Mouse (Mus musculus) CH12.LX (cell line): Measurements from ENCODE around the gene Bsdc1. TPM values are rescaled to one million over a fixed set of nuclear protein-coding genes. Genes with fewer than 3 reads are reported as not detected.

Source experiments
- DNase-seq: peaks from one replicate; pipeline ENCODE4 v3.0.0-alpha.2; 2013; ENCODE audit errors: extremely low read depth
- H3K27ac ChIP-seq: 2 replicates; pipeline ENCODE4 v1.5.1; 2012; ENCODE audit warnings: low read depth, mild to moderate bottlenecking, control low read depth, moderate library complexity; ENCODE audit not compliant: insufficient read depth
- H3K27me3 ChIP-seq: replicated peaks from 2 replicates; pipeline ENCODE3; 2012; ENCODE audit warnings: inconsistent platforms
- H3K36me3 ChIP-seq, 2 experiments: replicated peaks in 1 of 2; 2 replicates each; pipeline versions ENCODE3 to v1.6.1; 2012; ENCODE audit warnings: inconsistent platforms in 1 of 2, low read length in 1 of 2, mild to moderate bottlenecking in 1 of 2, mixed read lengths in 1 of 2, moderate library complexity in 1 of 2; ENCODE audit not compliant: control insufficient read depth in 1 of 2, insufficient read depth in 1 of 2
- H3K4me1 ChIP-seq, 2 experiments: 2 replicates each; pipeline ENCODE4 v1.6.1; 2012; ENCODE audit warnings: inconsistent platforms in 1 of 2, moderate library complexity in 1 of 2; ENCODE audit not compliant: insufficient read depth in 2 of 2, control insufficient read depth in 1 of 2
- H3K4me2 ChIP-seq: 2 replicates; pipeline ENCODE4 v1.6.1; 2012; ENCODE audit warnings: low read depth, mild to moderate bottlenecking, control low read depth; ENCODE audit not compliant: poor library complexity, insufficient read depth, severe bottlenecking
- H3K4me3 ChIP-seq, 3 experiments: fragments of 150-350 bp in 1 of 3; sonication (generic) in 1 of 3; replicated peaks in 1 of 3; 2 replicates each; pipeline versions ENCODE3 to v1.5.1; 2011 to 2012; ENCODE audit warnings: low read depth in 2 of 3, low read length in 2 of 3, mild to moderate bottlenecking in 2 of 3, moderate library complexity in 2 of 3, control low read depth in 1 of 3, improper control_type of control experiment in 1 of 3, inconsistent platforms in 1 of 3, mixed read lengths in 1 of 3; ENCODE audit not compliant: poor library complexity in 1 of 3
- H3K79me2 ChIP-seq: replicated peaks from 2 replicates; pipeline ENCODE4 v1.6.1; 2012; ENCODE audit warnings: mild to moderate bottlenecking, moderate library complexity; ENCODE audit not compliant: control insufficient read depth, poor library complexity, insufficient read depth, severe bottlenecking; ENCODE audit errors: extremely low read depth
- H3K9ac ChIP-seq: 2 replicates; pipeline ENCODE4 v1.6.1; 2012; ENCODE audit warnings: low read depth, mild to moderate bottlenecking, control low read depth, moderate library complexity; ENCODE audit not compliant: insufficient read depth
- H3K9me3 ChIP-seq: replicated peaks from 2 replicates; pipeline ENCODE3; 2012; ENCODE audit warnings: low read length, inconsistent platforms, mixed read lengths
- BHLHE40 ChIP-seq: IDR thresholded peaks from 2 replicates; pipeline ENCODE4 v1.6.1; 2011; ENCODE audit warnings: mild to moderate bottlenecking, low read depth, low read length, improper control_type of control experiment
- CHD1 ChIP-seq: IDR thresholded peaks from 2 replicates; pipeline ENCODE4 v1.6.1; 2012; ENCODE audit warnings: low read depth, low read length, improper control_type of control experiment, inconsistent platforms
- CHD2 ChIP-seq: IDR thresholded peaks from 2 replicates; pipeline ENCODE4 v1.6.1; 2011; ENCODE audit warnings: low read length, improper control_type of control experiment
- CTCF ChIP-seq, 2 experiments: IDR thresholded peaks in 1 of 2; conservative IDR thresholded peaks in 1 of 2; 2 replicates each; pipeline ENCODE4 v1.5.1; 2011 to 2012; ENCODE audit warnings: low read depth in 2 of 2, low read length in 2 of 2, improper control_type of control experiment in 1 of 2, inconsistent platforms in 1 of 2, mild to moderate bottlenecking in 1 of 2, moderate library complexity in 1 of 2
- E2F4 ChIP-seq: IDR thresholded peaks from 2 replicates; pipeline ENCODE4 v1.6.1; 2011; ENCODE audit warnings: low read depth, low read length, improper control_type of control experiment; ENCODE audit not compliant: insufficient replicate concordance
- ELF1 ChIP-seq: IDR thresholded peaks from 2 replicates; pipeline ENCODE4 v1.6.1; 2014; ENCODE audit warnings: low read depth, mild to moderate bottlenecking, inconsistent platforms, low read length, improper control_type of control experiment
- EP300 ChIP-seq: IDR thresholded peaks from 2 replicates; pipeline ENCODE4 v1.6.1; 2011; ENCODE audit warnings: low read length, improper control_type of control experiment
- GABPA ChIP-seq: IDR thresholded peaks from 2 replicates; pipeline ENCODE4 v1.6.1; 2012; ENCODE audit warnings: low read depth, low read length, improper control_type of control experiment, inconsistent platforms; ENCODE audit not compliant: insufficient replicate concordance
- HCFC1 ChIP-seq: IDR thresholded peaks from 2 replicates; pipeline ENCODE4 v1.6.1; 2012; ENCODE audit warnings: low read depth, mild to moderate bottlenecking, inconsistent platforms, low read length, improper control_type of control experiment
- JUN ChIP-seq: IDR thresholded peaks from 2 replicates; pipeline ENCODE4 v1.6.1; 2011; ENCODE audit warnings: low read depth, mild to moderate bottlenecking, low read length, improper control_type of control experiment, moderate library complexity; ENCODE audit not compliant: insufficient read depth
- JUND ChIP-seq: conservative IDR thresholded peaks from 2 replicates; pipeline ENCODE4 v1.6.1; 2011; ENCODE audit warnings: low read depth, low read length, improper control_type of control experiment
- KAT2A ChIP-seq: IDR thresholded peaks from 2 replicates; pipeline ENCODE4 v1.6.1; 2012; ENCODE audit warnings: low read length, improper control_type of control experiment, inconsistent platforms; ENCODE audit not compliant: insufficient replicate concordance
- MAFK ChIP-seq: IDR thresholded peaks from 2 replicates; pipeline ENCODE4 v1.6.1; 2011; ENCODE audit warnings: low read length, improper control_type of control experiment; ENCODE audit not compliant: insufficient replicate concordance
- MAX ChIP-seq: IDR thresholded peaks from 2 replicates; pipeline ENCODE4 v1.6.1; 2011; ENCODE audit warnings: low read length, improper control_type of control experiment
- MAZ ChIP-seq: IDR thresholded peaks from 2 replicates; pipeline ENCODE4 v1.6.1; 2012; ENCODE audit warnings: low read depth, mild to moderate bottlenecking, inconsistent platforms, low read length, improper control_type of control experiment, moderate library complexity
- MEF2A ChIP-seq: IDR thresholded peaks from 2 replicates; pipeline ENCODE4 v1.6.1; 2014; ENCODE audit warnings: low read depth, mild to moderate bottlenecking, inconsistent platforms, low read length, improper control_type of control experiment, borderline replicate concordance
- MXI1 ChIP-seq: IDR thresholded peaks from 2 replicates; pipeline ENCODE4 v1.6.1; 2011; ENCODE audit warnings: mild to moderate bottlenecking, low read depth, low read length, improper control_type of control experiment
- NELFE ChIP-seq: IDR thresholded peaks from 2 replicates; pipeline ENCODE4 v1.6.1; 2011; ENCODE audit warnings: low read depth, low read length, improper control_type of control experiment
- NRF1 ChIP-seq: IDR thresholded peaks from 2 replicates; pipeline ENCODE4 v1.6.1; 2014; ENCODE audit warnings: low read depth, mild to moderate bottlenecking, inconsistent platforms, low read length, improper control_type of control experiment, moderate library complexity
- PAX5 ChIP-seq: IDR thresholded peaks from 2 replicates; pipeline ENCODE4 v1.6.1; 2012; ENCODE audit warnings: low read length, inconsistent platforms, mixed read lengths
- POLR2A ChIP-seq: IDR thresholded peaks from 2 replicates; pipeline ENCODE4 v1.6.1; 2011; ENCODE audit warnings: low read depth, mild to moderate bottlenecking, improper control_type of control experiment, low read length
- POLR2AphosphoS2 ChIP-seq: IDR thresholded peaks from 2 replicates; pipeline ENCODE4 v1.6.1; 2011; ENCODE audit warnings: low read depth, low read length, improper control_type of control experiment
- RAD21 ChIP-seq: IDR thresholded peaks from 2 replicates; pipeline ENCODE4 v1.6.1; 2011; ENCODE audit warnings: low read depth, mild to moderate bottlenecking, low read length, improper control_type of control experiment, moderate library complexity
- RCOR1 ChIP-seq: conservative IDR thresholded peaks from 2 replicates; pipeline ENCODE4 v1.6.1; 2012; ENCODE audit warnings: low read depth, mild to moderate bottlenecking, inconsistent platforms, low read length, improper control_type of control experiment
- SIN3A ChIP-seq: IDR thresholded peaks from 2 replicates; pipeline ENCODE4 v1.6.1; 2012; ENCODE audit warnings: low read length, improper control_type of control experiment, inconsistent platforms
- SMC3 ChIP-seq: IDR thresholded peaks from 2 replicates; pipeline ENCODE4 v1.6.1; 2011; ENCODE audit warnings: low read depth, low read length, improper control_type of control experiment
- TBP ChIP-seq: conservative IDR thresholded peaks from 2 replicates; pipeline ENCODE4 v1.6.1; 2011; ENCODE audit warnings: low read depth, low read length, improper control_type of control experiment
- TCF12 ChIP-seq: IDR thresholded peaks from 2 replicates; pipeline ENCODE4 v1.6.1; 2014; ENCODE audit warnings: low read depth, mild to moderate bottlenecking, inconsistent platforms, low read length, improper control_type of control experiment
- USF1 ChIP-seq: IDR thresholded peaks from 2 replicates; pipeline ENCODE4 v1.6.1; 2014; ENCODE audit warnings: low read depth, mild to moderate bottlenecking, inconsistent platforms, low read length, improper control_type of control experiment
- USF2 ChIP-seq: conservative IDR thresholded peaks from 2 replicates; pipeline ENCODE4 v1.6.1; 2011; ENCODE audit warnings: low read depth, low read length, improper control_type of control experiment
- ZC3H11A ChIP-seq: IDR thresholded peaks from 2 replicates; pipeline ENCODE4 v1.6.1; 2012; ENCODE audit warnings: low read depth, mild to moderate bottlenecking, inconsistent platforms, low read length, improper control_type of control experiment
- ZKSCAN1 ChIP-seq: IDR thresholded peaks from 2 replicates; pipeline ENCODE4 v1.6.1; 2012; ENCODE audit warnings: low read depth, inconsistent platforms, low read length, improper control_type of control experiment, borderline replicate concordance
- ZNF384 ChIP-seq: IDR thresholded peaks from 2 replicates; pipeline ENCODE4 v1.6.1; 2012; ENCODE audit warnings: low read depth, low read length, improper control_type of control experiment, inconsistent platforms
- dilution Hi-C: fragments of 300-500 bp; cut with MboI; formaldehyde crosslinking; loops from 2 replicates; pipeline ENCODE4 v1.14.3; 2020; ENCODE audit warnings: low sequenced_read_pairs; ENCODE audit not compliant: extremely low pct_unique_long_range_greater_than_20kb, extremely low pct_ligation_motif_present
- in situ Hi-C: fragments of 300-500 bp; cut with MboI; formaldehyde crosslinking; loops from 3 replicates; pipeline ENCODE4 v1.14.3; 2019; ENCODE audit warnings: low sequenced_read_pairs, low pct_ligation_motif_present, low pct_unique_long_range_greater_than_20kb, mixed read lengths
- polyA plus RNA-seq: library from polyadenylated mRNA; unstranded; fragments of >175 nt; gene quantifications from 2 replicates; pipeline ENCODE4 v1.2.1, GENCODE M21; 2012; ENCODE audit warnings: low read depth; ENCODE audit not compliant: insufficient read length
- total RNA-seq, 2 experiments: library from RNA; depleted of rRNA; stranded (reverse); fragments of 300-350 nt in 1 of 2; fragments of >200 nt in 1 of 2; gene quantifications; 2 replicates each; pipeline ENCODE4 v1.2.3; 2012 to 2014

The Bsdc1 gene
- total and polyA plus RNA-seq, 3 experiments = 16.1 to 20.6 (median 20.4) TPM

GRCm38 (mm10) chr4:129516925-129517324 lies 55.5 kb downstream of the Bsdc1 start:
- Histone ChIP-seq H3K4me3 (no peak overlapping the region), H3K36me3 (peaks cover 52 to 54% of the 10 kb centered on the region in 2 experiments), H3K4me1 (peaks cover 10 to 43% of the 10 kb centered on the region in 2 experiments), H3K9ac (no peak overlapping the region)
- dilution Hi-C loops = no loop called here
- TF ChIP-seq E2F4 (no peak), NRF1 (no peak), USF2 (no peak), JUND (no peak)
- TF ChIP-seq, all 38 proteins: peak for 0
- DNase-seq = no peak
- no peaks in the 10 kb centered on the region for H3K9me3 ChIP-seq
- H3K4me2 ChIP-seq = no peak overlapping the region
- no peak overlapping the region for H3K27ac ChIP-seq
- peaks cover 14% of the 10 kb centered on the region for H3K79me2 ChIP-seq
- in situ Hi-C loops = no loop called here
- no peaks in the 10 kb centered on the region for H3K27me3 ChIP-seq

DNA sequence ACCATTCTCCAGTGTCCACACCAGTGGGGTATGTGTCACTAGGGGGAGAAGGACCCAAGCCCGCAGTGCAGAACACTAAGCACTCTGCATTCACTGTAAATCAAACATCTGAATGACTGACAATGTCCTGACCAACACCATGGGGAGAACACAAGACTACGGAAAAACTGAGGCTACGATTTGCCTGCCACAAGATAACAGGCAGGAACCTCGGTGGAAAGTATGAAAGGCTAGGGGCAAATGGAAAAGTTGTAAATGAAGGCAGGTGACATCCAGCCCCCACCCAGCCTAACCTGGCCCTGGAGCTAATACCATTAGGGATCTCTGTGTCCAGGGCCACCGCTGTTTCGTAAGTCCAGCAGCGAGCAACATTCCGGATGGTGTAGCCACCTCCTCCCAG lies 57.1 kb downstream of the Bsdc1 start:
- peaks cover 4 to 31% of the 10 kb centered on the region in 2 experiments for H3K4me1 ChIP-seq
- DNase-seq = no peak
- no peaks in the 10 kb centered on the region for H3K9me3 ChIP-seq
- no peak overlapping the region for H3K4me3 ChIP-seq
- dilution Hi-C loops (no loop called here), in situ Hi-C loops (no loop called here)
- peaks cover 68 to 70% of the 10 kb centered on the region in 2 experiments for H3K36me3 ChIP-seq
- peaks cover 14% of the 10 kb centered on the region for H3K79me2 ChIP-seq
- H3K4me2 ChIP-seq = no peak overlapping the region
- no peak overlapping the region for H3K9ac ChIP-seq
- peak overlapping the region; percentile 15; the same call in 1 of the 2 replicates for H3K27ac ChIP-seq
- H3K27me3 ChIP-seq = no peaks in the 10 kb centered on the region
- no peak for TF ChIP-seq USF2
- TF ChIP-seq CHD1 = no peak
- TF ChIP-seq SMC3 = no peak
- peak; percentile 23; the same call in 1 of the 2 replicates for TF ChIP-seq TCF12
- TF ChIP-seq MAX = no peak
- TF ChIP-seq TBP = no peak
- TF ChIP-seq GABPA = no peak
- TF ChIP-seq ELF1 = no peak
- peak; percentile 57 for TF ChIP-seq BHLHE40
- no peak for TF ChIP-seq PAX5
- no peak; the same call in 1 of the 2 replicates for TF ChIP-seq SIN3A
- TF ChIP-seq NELFE = no peak
- no peak for TF ChIP-seq MAZ
- no peak for TF ChIP-seq RCOR1
- TF ChIP-seq NRF1 = no peak
- no peak for TF ChIP-seq USF1
- no peak; the same call in 1 of the 2 replicates for TF ChIP-seq POLR2A
- no peak for TF ChIP-seq ZC3H11A
- TF ChIP-seq HCFC1 = no peak
- TF ChIP-seq MXI1 = no peak
- no peak for TF ChIP-seq MAFK
- no peak for TF ChIP-seq E2F4
- peak; percentile 29; the same call in 1 of the 2 replicates for TF ChIP-seq MEF2A
- TF ChIP-seq CHD2 = no peak
- no peak for TF ChIP-seq RAD21
- TF ChIP-seq ZNF384 = no peak
- TF ChIP-seq KAT2A = no peak
- no peak for TF ChIP-seq POLR2AphosphoS2
- TF ChIP-seq EP300 = peak; percentile 80
- TF ChIP-seq JUN = peak; percentile 53
- TF ChIP-seq ZKSCAN1 = no peak
- no peak; the same call in 1 of the 2 replicates for TF ChIP-seq JUND
- no peak for TF ChIP-seq CTCF (conservative IDR thresholded peaks at IDR 0.05 in 1 of 2, IDR thresholded peaks at IDR 0.05 in 1 of 2; ENCODE audit: low read depth in 2 of 2, low read length in 2 of 2)
